Mouse (Mus musculus) ES-E14 (cell line): ENCODE measurements at regions not wholly inside any gene's neighbourhood (a gene's known extent, or its start where the extent isn't known, plus 50 kb on each side); places are given as distances from the start of the nearest gene placed in this dataset.
"Not testable (repeated sequence)": the region's sequence is repeated elsewhere in the genome, so short reads cannot be mapped to it uniquely, and the experiment has no call there.

Experiments
- DNase-seq: peaks from one replicate; pipeline ENCODE4 v3.0.0-alpha.2; 2013; ENCODE audit warnings: low read depth, low spot score
- H3K27ac ChIP-seq: 2 replicates; pipeline ENCODE4 v1.5.1; 2012; ENCODE audit warnings: low read depth, mild to moderate bottlenecking, low read length, moderate library complexity, mixed read lengths; ENCODE audit not compliant: poor library complexity, insufficient read depth, severe bottlenecking
- H3K36me3 ChIP-seq: 2 replicates; pipeline ENCODE4 v1.6.1; 2012; ENCODE audit warnings: mild to moderate bottlenecking, low read length, moderate library complexity, mixed read lengths; ENCODE audit not compliant: control insufficient read depth, poor library complexity, insufficient read depth, severe bottlenecking
- H3K4me1 ChIP-seq, 2 experiments: fragments of 150-350 bp in 1 of 2; sonication (generic) in 1 of 2; 2 replicates each; pipeline ENCODE4 v1.6.1; 2012; ENCODE audit warnings: low read length in 2 of 2, mild to moderate bottlenecking in 1 of 2, mixed read lengths in 1 of 2; ENCODE audit not compliant: control insufficient read depth in 2 of 2, insufficient read depth in 2 of 2, poor library complexity in 1 of 2
- H3K4me3 ChIP-seq, 2 experiments: fragments of 150-350 bp in 1 of 2; sonication (generic) in 1 of 2; 2 replicates each; pipeline ENCODE4 v1.5.1; 2012; ENCODE audit warnings: low read length in 2 of 2, low read depth in 1 of 2, mild to moderate bottlenecking in 1 of 2, mixed read lengths in 1 of 2; ENCODE audit not compliant: insufficient read depth in 1 of 2, poor library complexity in 1 of 2, severe bottlenecking in 1 of 2
- H3K9ac ChIP-seq: 2 replicates; pipeline ENCODE4 v1.6.1; 2012; ENCODE audit warnings: low read depth, mild to moderate bottlenecking, low read length, mixed read lengths; ENCODE audit not compliant: poor library complexity, insufficient read depth, severe bottlenecking
- H3K9me3 ChIP-seq: fragments of 150-350 bp; sonication (generic); 2 replicates; pipeline ENCODE4 v1.6.1; 2012; ENCODE audit warnings: low read depth, mild to moderate bottlenecking, low read length; ENCODE audit not compliant: control insufficient read depth, insufficient read depth
- CHD2 ChIP-seq: IDR thresholded peaks from 2 replicates; pipeline ENCODE4 v1.6.1; 2014; ENCODE audit warnings: mild to moderate bottlenecking, low read depth, low read length, inconsistent platforms
- HCFC1 ChIP-seq: IDR thresholded peaks from 2 replicates; pipeline ENCODE4 v1.6.1; 2012; ENCODE audit warnings: low read length, inconsistent platforms, borderline replicate concordance; ENCODE audit not compliant: insufficient read depth
- MAFK ChIP-seq: IDR thresholded peaks from 2 replicates; pipeline ENCODE4 v1.6.1; 2014; ENCODE audit warnings: mild to moderate bottlenecking, low read depth, low read length, inconsistent platforms; ENCODE audit not compliant: insufficient read depth
- ZC3H11A ChIP-seq: IDR thresholded peaks from 2 replicates; pipeline ENCODE4 v1.6.1; 2012; ENCODE audit warnings: low read depth, mild to moderate bottlenecking, inconsistent platforms, low read length, borderline replicate concordance
- ZNF384 ChIP-seq: IDR thresholded peaks from 2 replicates; pipeline ENCODE4 v1.6.1; 2012; ENCODE audit warnings: low read depth, low read length, inconsistent platforms
- in situ Hi-C, 2 experiments: fragments of 600-800 bp; cut with MboI; formaldehyde crosslinking; loops; one replicate each; pipeline ENCODE4 v1.15.1; 2025; ENCODE audit warnings: low sequenced_read_pairs in 2 of 2, inconsistent platforms in 1 of 2; ENCODE audit not compliant: unreplicated experiment in 2 of 2

DNA sequence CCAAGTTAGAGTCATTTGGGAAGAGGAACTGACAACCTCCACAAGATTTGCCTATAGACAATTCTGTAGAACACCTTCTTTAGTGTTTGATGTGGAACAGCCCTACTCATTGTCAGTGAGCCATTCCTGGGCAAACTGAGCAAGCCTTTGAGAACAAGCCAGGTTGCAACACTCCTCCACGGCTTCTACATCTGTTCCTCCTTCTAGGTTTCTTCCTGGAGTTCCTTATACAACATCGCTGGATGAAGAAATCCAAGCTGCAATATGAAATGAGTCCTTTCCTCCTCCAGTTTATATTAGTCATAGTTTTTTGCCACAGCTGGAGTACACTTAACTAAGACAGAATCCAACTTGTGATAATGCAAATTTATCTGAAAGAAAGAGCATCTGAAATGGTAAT is 1197.9 kb upstream of the Rag2 start:
- TF ChIP-seq MAFK (no peak), ZC3H11A (no peak), HCFC1 (no peak), CHD2 (no peak), ZNF384 (no peak)
- Histone ChIP-seq H3K4me3 (no peak overlapping the region), H3K4me1 (no peaks in the 10 kb centered on the region), H3K9ac (no peak overlapping the region), H3K27ac (no peak overlapping the region), H3K9me3 (peaks cover 2% of the 10 kb centered on the region; the same call in 1 of the 2 replicates), H3K36me3 (no peaks in the 10 kb centered on the region)
- DNase-seq: no peak
- in situ Hi-C loops: no loop called here

DNA sequence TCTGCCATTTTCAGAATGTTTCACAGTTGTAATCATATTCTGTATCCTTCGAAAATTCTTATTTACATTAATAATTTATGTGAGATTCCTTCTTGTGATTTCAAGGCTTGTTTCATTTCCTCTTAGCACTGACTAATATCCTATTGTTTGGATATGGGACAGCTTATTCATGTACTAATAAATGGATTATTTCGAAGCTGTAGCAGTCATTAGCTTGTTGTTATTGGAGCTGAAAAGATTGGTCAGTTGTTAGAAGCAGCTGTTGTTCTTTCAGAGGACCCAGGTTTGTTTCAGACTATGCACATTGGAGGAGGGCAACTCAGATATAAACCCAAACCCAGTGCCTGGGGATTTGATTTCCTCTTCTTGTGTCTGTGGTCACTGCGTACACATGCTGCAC is 1189.5 kb upstream of the Rag2 start:
- no peak overlapping the region for H3K9ac ChIP-seq
- TF ChIP-seq HCFC1 (no peak), ZNF384 (no peak), MAFK (no peak), ZC3H11A (no peak)
- no peak overlapping the region for H3K4me3 ChIP-seq
- no peak for DNase-seq
- H3K9me3 ChIP-seq: no peaks in the 10 kb centered on the region
- H3K4me1 ChIP-seq: no peaks in the 10 kb centered on the region
- H3K27ac ChIP-seq: no peak overlapping the region
- H3K36me3 ChIP-seq: no peaks in the 10 kb centered on the region
- in situ Hi-C loops: no loop called here

DNA sequence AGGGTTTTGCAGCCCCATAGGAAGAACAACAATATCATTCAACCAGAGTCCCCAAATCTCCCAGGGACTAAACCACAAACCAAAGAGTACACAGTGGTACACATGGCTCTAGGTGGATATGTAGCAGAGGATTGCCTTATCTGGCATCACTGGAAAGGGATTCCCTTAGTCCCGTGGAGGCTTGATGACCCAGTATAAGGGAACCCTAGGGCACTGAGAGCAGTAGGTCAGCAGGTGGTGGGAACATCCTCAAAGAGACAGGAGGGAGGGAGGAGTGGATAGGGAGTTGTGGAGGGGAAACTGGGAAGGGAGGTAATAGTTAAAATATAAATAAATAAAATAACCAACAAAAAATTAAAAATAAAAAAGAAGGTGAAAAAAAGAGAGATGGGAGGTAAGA is 1178.7 kb upstream of the Rag2 start:
- in situ Hi-C loops: no loop called here
- Histone ChIP-seq H3K4me3 (no peak overlapping the region), H3K9me3 (no peaks in the 10 kb centered on the region), H3K27ac (no peak overlapping the region), H3K4me1 (no peaks in the 10 kb centered on the region), H3K36me3 (no peaks in the 10 kb centered on the region), H3K9ac (no peak overlapping the region)
- TF ChIP-seq ZC3H11A: no peak
- no peak for TF ChIP-seq ZNF384
- TF ChIP-seq HCFC1: no peak
- no peak for TF ChIP-seq MAFK
- TF ChIP-seq CHD2: no peak
- no peak for DNase-seq

DNA sequence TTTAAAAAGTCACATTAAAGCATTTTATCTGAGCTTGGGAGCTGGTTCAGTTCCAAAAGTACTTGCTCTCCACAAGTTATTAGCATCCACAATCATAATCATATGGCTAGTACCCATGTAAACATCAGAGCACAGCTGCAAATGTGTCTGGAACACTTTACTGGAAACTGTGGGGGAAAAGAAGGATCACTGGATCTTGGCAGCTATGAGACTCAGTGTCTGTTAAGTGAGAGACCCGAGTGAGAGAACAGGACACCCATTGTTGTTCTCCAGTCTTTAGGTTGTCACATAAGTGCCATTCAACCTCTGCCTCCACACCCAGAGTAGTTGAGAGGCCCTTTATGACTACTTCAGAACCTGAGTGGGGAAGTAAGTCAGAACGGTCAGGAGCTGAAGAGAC is 1178.2 kb upstream of the Rag2 start:
- in situ Hi-C loops: no loop called here
- Histone ChIP-seq H3K27ac (no peak overlapping the region), H3K9me3 (no peaks in the 10 kb centered on the region), H3K4me1 (no peaks in the 10 kb centered on the region), H3K36me3 (no peaks in the 10 kb centered on the region), H3K9ac (no peak overlapping the region), H3K4me3 (no peak overlapping the region)
- DNase-seq: no peak
- TF ChIP-seq ZNF384: no peak
- no peak for TF ChIP-seq MAFK
- TF ChIP-seq CHD2: no peak
- TF ChIP-seq HCFC1: no peak
- TF ChIP-seq ZC3H11A: no peak

DNA sequence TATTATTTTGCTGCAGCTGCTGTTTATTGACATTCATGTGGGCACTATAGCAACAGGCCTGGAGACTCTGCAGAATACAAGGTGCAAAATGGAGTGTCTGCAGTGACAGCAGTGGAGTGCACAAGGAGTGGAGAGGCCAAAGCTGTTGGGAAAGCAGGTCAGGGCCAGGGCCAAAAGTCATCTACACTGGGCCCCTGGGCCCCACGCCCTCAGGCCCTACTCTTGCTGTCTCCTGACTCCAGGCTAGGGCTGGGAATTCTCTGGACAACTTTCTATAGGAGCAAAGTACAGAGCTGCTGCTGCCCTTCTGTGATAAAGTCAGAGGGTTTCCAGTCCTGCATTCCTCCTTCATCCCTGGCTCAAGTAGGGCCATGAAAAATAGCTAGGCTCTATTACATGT is 1164.9 kb upstream of the Rag2 start:
- H3K9ac ChIP-seq, in situ Hi-C loops, DNase-seq, H3K27ac ChIP-seq, H3K4me3 ChIP-seq, H3K9me3 ChIP-seq, H3K36me3 ChIP-seq, H3K4me1 ChIP-seq: not testable (repeated sequence)

DNA sequence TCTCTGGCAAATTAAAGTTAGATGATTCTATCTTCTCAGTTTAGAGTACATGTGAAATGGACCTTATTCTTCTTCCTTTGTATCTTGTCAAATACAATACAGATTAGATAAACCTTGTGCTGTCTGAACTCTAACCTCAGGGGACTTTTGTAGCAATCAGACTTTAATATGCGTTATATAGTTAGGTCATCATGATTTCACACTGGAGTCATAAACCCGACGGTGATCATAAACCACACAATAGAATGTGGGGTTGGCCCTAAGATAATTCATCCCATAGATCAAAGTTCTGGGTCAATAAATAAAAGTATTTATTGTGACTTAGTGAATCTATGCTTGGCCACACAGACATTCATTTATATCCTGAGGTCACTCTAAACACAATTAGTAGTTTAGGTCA is 1138.3 kb upstream of the Rag2 start:
- H3K9me3 ChIP-seq, in situ Hi-C loops, H3K36me3 ChIP-seq, H3K4me3 ChIP-seq, DNase-seq, H3K4me1 ChIP-seq, H3K27ac ChIP-seq, H3K9ac ChIP-seq: not testable (repeated sequence)

DNA sequence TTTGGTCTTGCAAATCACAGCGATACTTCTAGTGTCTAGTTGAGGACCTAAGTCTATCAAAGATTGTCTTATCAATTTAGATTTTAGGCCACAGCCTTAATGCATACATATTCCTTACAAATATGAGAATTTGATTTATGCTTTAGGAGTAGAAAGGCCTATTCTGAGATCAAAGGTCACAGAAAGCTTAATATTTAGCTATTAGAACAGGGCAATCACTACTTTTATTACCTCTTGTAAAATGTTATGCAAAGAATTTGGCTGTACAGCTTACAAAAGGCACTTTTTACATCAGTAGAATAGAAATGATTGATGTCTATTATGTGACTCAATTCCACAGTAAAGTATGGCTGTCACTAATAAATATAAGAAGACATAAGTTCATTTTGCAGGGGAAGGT is 1119.4 kb upstream of the Rag2 start:
- in situ Hi-C loops, H3K36me3 ChIP-seq, H3K4me3 ChIP-seq, H3K9ac ChIP-seq, H3K4me1 ChIP-seq, DNase-seq, H3K9me3 ChIP-seq, H3K27ac ChIP-seq: not testable (repeated sequence)
